Mouse (Mus musculus): ENCODE data around the gene Rara. TPM values are rescaled to one million over a fixed set of nuclear protein-coding genes. Genes with fewer than 3 reads are reported as not detected.
"Not testable (repeated sequence)": the region's sequence is repeated elsewhere in the genome, so short reads cannot be mapped to it uniquely, and the experiment has no call there.

Gene Rara
- polyA plus RNA-seq, 1 experiment from 2014 or later = 20.1 TPM

DNA sequence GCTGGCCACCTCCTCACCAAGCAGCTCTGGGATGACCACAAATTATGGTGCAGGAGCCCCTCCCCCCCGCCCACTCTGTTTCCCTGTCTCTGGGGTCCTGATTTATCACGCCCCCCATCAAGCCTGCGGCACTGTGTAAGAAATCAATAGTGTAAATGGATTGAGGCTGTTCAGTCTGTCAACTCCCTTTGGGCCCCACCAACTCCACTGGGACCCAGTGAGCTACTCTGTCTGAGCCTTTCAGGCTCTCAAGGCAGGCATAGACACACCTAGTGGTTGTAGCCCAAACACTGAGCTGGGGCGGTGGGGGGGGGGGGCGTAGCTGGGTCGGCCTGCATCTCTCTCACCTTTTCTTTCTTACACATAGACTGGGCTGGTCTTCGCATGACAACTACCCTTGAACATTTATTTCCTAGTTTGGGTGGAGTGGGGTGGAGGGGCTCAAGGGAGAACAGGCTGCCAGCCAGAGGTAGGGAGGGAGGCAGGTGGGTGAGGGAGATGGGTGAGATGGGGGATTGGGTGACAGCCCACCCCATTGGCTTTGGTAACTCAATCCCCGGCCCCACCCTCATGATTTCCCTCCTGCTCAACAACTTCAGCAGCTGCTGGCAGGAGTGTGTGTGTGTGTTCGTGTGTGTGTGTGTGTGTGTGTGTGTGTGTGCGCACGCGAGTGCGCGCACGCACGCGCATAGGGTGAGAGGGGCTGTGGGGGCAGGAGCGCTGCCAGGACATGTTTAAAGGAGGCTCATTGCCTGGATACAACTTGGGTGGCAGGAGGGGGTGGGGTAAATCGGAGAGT is 4.9 kb downstream of the Rara start:
- DNase-seq (ENCODE audit: low spot score) (no peak), ATAC-seq (replicated peaks; ENCODE audit: low FRiP score) (no peak)
- H3K27ac ChIP-seq (ENCODE audit: low read depth, low read length) = 0 out of 2 replicates have a peak overlapping the region, but pooled peaks have one; percentile 15
- WGBS = 32% methylated on average over 19 of the region's 19 CpGs
- peaks cover 40% of the 10 kb centered on the region for H3K27me3 ChIP-seq (replicated peaks; ENCODE audit: control insufficient read depth, insufficient read depth, low read length)
- H3K4me3 ChIP-seq (ENCODE audit: low read depth, low read length) = no peak overlapping the region
- peaks cover 60% of the 10 kb centered on the region for H3K4me1 ChIP-seq (replicated peaks; ENCODE audit: control insufficient read depth, insufficient read depth, low read length)
- H3K4me2 ChIP-seq = no peak overlapping the region
- 0 out of 2 replicates have a peak, but pooled peaks cover 2% of the 10 kb centered on the region for H3K36me3 ChIP-seq (ENCODE audit: control insufficient read depth, insufficient read depth, low read length)
- H3K9ac ChIP-seq (ENCODE audit: low read depth, low read length) = no peak overlapping the region
- no peaks in the 10 kb centered on the region for H3K9me3 ChIP-seq (ENCODE audit: control insufficient read depth, low read length)

DNA sequence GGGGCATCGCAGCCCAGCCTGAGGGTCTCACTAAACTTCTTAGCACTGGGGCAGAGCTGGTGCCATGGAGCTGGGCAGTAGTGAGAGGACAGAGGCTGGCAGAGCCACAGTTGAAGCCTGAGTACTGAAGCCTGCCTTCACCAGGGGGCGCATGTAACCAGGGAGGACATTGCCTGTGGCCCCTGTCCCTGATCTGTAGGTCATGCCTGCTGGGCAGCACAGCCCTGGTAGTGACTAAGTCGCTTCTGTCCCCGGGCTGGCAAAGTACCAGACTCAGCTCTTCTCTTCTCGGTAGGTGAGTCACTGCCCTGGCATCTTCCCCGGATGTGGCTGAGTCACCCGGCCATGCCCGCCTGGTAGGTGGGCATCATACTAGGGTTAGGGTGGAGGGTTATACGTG is 5.5 kb downstream of the Rara start:
- DNase-seq (ENCODE audit: low spot score) = no peak
- Histone ChIP-seq H3K27ac (ENCODE audit: low read depth, low read length) (no peak overlapping the region), H3K4me3 (ENCODE audit: low read depth, low read length) (no peak overlapping the region), H3K4me2 (no peak overlapping the region), H3K9ac (ENCODE audit: low read depth, low read length) (no peak overlapping the region), H3K36me3 (ENCODE audit: control insufficient read depth, insufficient read depth, low read length) (0 out of 2 replicates have a peak, but pooled peaks cover 2% of the 10 kb centered on the region), H3K9me3 (ENCODE audit: control insufficient read depth, low read length) (no peaks in the 10 kb centered on the region), H3K27me3 (replicated peaks; ENCODE audit: control insufficient read depth, insufficient read depth, low read length) (peaks cover 41% of the 10 kb centered on the region), H3K4me1 (replicated peaks; ENCODE audit: control insufficient read depth, insufficient read depth, low read length) (peaks cover 61% of the 10 kb centered on the region)
- no peak for ATAC-seq (replicated peaks; ENCODE audit: low FRiP score)
- WGBS = 49% methylated on average over 9 of the region's 9 CpGs

DNA sequence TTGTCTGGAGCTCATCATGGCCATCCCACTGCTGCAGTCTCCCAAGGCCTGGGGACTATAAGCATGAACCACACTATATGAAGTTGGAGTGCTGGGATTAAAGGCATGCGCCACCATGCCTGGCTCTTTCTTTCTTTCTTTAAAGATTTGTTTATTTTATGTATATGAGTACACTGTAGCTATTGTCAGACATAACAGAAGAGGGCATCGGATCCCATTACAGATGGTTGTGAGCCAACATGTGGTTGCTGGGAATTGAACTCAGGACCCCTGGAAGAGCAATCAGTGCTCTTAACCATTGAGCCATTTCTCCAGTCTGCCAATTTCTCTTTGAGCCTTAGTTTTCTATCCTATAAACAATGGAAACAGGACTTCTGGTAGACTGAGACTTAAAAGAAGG is 6.2 kb downstream of the Rara start:
- H3K27ac ChIP-seq (ENCODE audit: low read depth, low read length); ATAC-seq (replicated peaks; ENCODE audit: low FRiP score); H3K9ac ChIP-seq (ENCODE audit: low read depth, low read length); H3K4me3 ChIP-seq (ENCODE audit: low read depth, low read length); DNase-seq (ENCODE audit: low spot score); H3K36me3 ChIP-seq (ENCODE audit: control insufficient read depth, insufficient read depth, low read length); H3K9me3 ChIP-seq (ENCODE audit: control insufficient read depth, low read length); H3K4me2 ChIP-seq: not testable (repeated sequence)
- WGBS = 89% methylated on average over 2 of the region's 2 CpGs
- Histone ChIP-seq H3K4me1 (replicated peaks; ENCODE audit: control insufficient read depth, insufficient read depth, low read length) (peaks cover 63% of the 10 kb centered on the region), H3K27me3 (replicated peaks; ENCODE audit: control insufficient read depth, insufficient read depth, low read length) (peaks cover 48% of the 10 kb centered on the region)

DNA sequence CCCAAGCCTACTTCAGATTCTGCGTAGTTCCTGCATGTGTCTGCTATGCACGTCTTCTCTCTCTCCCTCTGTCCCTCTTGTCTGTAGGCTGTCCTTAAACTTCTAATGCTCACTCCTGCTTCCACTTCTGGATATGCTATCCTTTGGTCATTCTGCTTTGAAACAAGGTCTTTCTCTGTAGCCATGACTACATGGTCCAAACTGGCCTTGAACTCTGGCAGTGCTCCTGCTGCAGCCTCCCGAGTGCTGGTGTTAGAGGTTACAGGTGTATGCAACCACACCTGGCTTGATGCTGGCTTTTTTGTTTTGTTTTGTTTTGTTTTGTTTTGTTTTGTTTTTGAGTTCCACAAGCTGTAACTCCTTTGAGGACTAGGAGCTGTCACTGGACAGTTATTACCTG is 6.7 kb downstream of the Rara start:
- Histone ChIP-seq H3K9ac (ENCODE audit: low read depth, low read length) (no peak overlapping the region), H3K27ac (ENCODE audit: low read depth, low read length) (no peak overlapping the region), H3K4me1 (replicated peaks; ENCODE audit: control insufficient read depth, insufficient read depth, low read length) (peaks cover 68% of the 10 kb centered on the region), H3K4me2 (no peak overlapping the region), H3K36me3 (ENCODE audit: control insufficient read depth, insufficient read depth, low read length) (0 out of 2 replicates have a peak, but pooled peaks cover 2% of the 10 kb centered on the region), H3K9me3 (ENCODE audit: control insufficient read depth, low read length) (no peaks in the 10 kb centered on the region), H3K4me3 (ENCODE audit: low read depth, low read length) (no peak overlapping the region), H3K27me3 (replicated peaks; ENCODE audit: control insufficient read depth, insufficient read depth, low read length) (peaks cover 53% of the 10 kb centered on the region)
- ATAC-seq (replicated peaks; ENCODE audit: low FRiP score) (no peak), DNase-seq (ENCODE audit: low spot score) (no peak)
- 80% methylated on average over 3 of the region's 3 CpGs for WGBS

DNA sequence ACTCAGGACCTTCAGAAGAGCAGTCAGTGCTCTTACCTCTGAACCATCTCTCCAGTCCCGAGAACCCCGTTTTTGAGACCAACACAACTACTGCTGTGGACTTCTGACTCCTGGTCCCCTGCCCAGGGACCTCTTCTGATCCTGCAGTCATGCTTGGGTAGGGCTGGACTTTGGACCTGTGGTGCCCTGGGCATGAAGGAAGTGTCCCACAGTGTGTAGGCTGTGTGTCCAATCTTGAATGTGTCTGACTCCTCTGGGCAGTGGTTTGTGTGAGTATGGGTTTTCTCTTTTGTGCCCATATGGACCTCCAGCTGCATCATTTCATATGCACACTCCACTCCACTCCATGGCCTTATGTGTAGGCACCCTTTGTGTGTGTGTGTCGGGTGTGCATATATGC is 7.5 kb downstream of the Rara start:
- no peak for ATAC-seq (replicated peaks; ENCODE audit: low FRiP score)
- Histone ChIP-seq H3K27ac (ENCODE audit: low read depth, low read length) (no peak overlapping the region), H3K36me3 (ENCODE audit: control insufficient read depth, insufficient read depth, low read length) (0 out of 2 replicates have a peak, but pooled peaks cover 2% of the 10 kb centered on the region), H3K9me3 (ENCODE audit: control insufficient read depth, low read length) (no peaks in the 10 kb centered on the region), H3K4me1 (replicated peaks; ENCODE audit: control insufficient read depth, insufficient read depth, low read length) (peaks cover 70% of the 10 kb centered on the region), H3K4me2 (no peak overlapping the region), H3K9ac (ENCODE audit: low read depth, low read length) (no peak overlapping the region), H3K4me3 (ENCODE audit: low read depth, low read length) (no peak overlapping the region), H3K27me3 (replicated peaks; ENCODE audit: control insufficient read depth, insufficient read depth, low read length) (peaks cover 59% of the 10 kb centered on the region)
- 87% methylated on average over 3 of the region's 3 CpGs for WGBS
- no peak for DNase-seq (ENCODE audit: low spot score)

DNA sequence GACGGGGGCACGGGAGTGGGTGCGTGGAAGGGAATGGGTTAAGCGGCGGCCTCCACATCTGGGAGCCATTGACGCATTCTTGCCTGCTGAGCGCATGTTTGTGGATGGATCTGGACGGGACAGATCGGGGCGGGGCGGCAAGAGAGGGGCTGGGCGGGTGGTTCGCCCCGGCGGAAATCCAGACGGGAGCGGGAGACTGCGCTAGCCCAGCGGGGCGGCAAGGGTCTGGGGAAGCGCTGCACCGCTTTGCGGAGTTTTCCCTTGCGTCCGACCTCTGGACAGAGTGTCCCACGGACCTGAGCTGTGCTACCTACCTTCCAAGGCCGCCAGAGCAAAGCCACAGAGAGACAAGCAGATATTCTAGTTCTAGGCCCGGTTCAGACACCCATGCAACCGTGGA is 8.6 kb downstream of the Rara start:
- H3K4me2 ChIP-seq = peak overlapping the region; percentile 97
- 0 out of 2 replicates have a peak, but pooled peaks cover 2% of the 10 kb centered on the region for H3K36me3 ChIP-seq (ENCODE audit: control insufficient read depth, insufficient read depth, low read length)
- ATAC-seq (replicated peaks; ENCODE audit: low FRiP score) (no peak), DNase-seq (ENCODE audit: low spot score) (no peak)
- 2% methylated on average over 29 of the region's 29 CpGs for WGBS
- H3K27ac ChIP-seq (ENCODE audit: low read depth, low read length) = peak overlapping the region; percentile 52
- peaks cover 71% of the 10 kb centered on the region for H3K4me1 ChIP-seq (replicated peaks; ENCODE audit: control insufficient read depth, insufficient read depth, low read length)
- no peaks in the 10 kb centered on the region for H3K9me3 ChIP-seq (ENCODE audit: control insufficient read depth, low read length)
- H3K9ac ChIP-seq (ENCODE audit: low read depth, low read length) = peak overlapping the region; percentile 74
- peak overlapping the region; percentile 72 for H3K4me3 ChIP-seq (ENCODE audit: low read depth, low read length)
- peaks cover 55% of the 10 kb centered on the region for H3K27me3 ChIP-seq (replicated peaks; ENCODE audit: control insufficient read depth, insufficient read depth, low read length)

DNA sequence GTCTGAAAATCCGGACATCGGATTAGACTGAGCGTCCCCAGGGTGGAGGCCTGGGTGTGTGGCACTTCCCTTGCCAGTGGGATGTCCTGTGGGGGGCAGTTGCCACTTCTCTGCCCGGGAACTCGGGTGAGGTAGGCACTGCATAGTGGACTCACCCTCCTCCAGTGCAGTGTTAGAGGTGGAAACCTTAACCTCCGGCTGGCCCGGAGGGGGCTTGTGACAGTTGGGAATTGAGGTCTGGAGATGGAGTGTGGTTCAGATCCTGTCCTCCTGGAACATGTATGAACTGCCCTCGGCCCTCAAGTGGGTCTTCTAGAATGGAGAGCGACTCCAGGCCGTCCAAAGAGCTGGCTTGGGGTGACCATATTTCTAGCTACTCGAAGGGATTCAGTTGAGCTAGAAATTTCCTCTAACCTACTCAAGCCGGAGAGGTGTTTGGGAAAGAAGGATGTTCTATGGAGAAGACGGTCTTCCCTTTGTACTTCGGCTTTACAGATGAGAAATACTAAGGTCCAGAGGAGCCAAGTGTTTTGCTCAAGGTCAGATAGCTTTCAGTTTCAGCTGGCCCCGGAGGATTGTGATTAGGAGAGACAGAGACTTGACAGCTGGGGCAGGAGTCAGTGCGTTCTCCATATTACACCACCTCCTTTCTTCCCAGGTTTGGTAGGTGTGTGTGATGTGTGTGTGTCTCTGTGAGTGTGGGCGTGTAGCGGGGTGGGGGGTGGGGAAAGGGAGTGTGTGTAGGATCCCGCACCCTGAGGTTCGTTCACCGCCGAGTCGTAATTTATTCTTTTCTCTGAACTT is 9.2 kb downstream of the Rara start:
- Histone ChIP-seq H3K27ac (ENCODE audit: low read depth, low read length) (peak overlapping the region; percentile 52), H3K27me3 (replicated peaks; ENCODE audit: control insufficient read depth, insufficient read depth, low read length) (peaks cover 52% of the 10 kb centered on the region), H3K9ac (ENCODE audit: low read depth, low read length) (peak overlapping the region; percentile 74), H3K36me3 (ENCODE audit: control insufficient read depth, insufficient read depth, low read length) (0 out of 2 replicates have a peak, but pooled peaks cover 2% of the 10 kb centered on the region), H3K4me1 (replicated peaks; ENCODE audit: control insufficient read depth, insufficient read depth, low read length) (peaks cover 71% of the 10 kb centered on the region), H3K9me3 (ENCODE audit: control insufficient read depth, low read length) (no peaks in the 10 kb centered on the region), H3K4me2 (peak overlapping the region; percentile 97), H3K4me3 (ENCODE audit: low read depth, low read length) (peak overlapping the region; percentile 72)
- DNase-seq (ENCODE audit: low spot score) = no peak
- 1% methylated on average over 23 of the region's 23 CpGs for WGBS
- ATAC-seq (replicated peaks; ENCODE audit: low FRiP score) = peak; percentile 8; the same call in 1 of the 2 replicates

DNA sequence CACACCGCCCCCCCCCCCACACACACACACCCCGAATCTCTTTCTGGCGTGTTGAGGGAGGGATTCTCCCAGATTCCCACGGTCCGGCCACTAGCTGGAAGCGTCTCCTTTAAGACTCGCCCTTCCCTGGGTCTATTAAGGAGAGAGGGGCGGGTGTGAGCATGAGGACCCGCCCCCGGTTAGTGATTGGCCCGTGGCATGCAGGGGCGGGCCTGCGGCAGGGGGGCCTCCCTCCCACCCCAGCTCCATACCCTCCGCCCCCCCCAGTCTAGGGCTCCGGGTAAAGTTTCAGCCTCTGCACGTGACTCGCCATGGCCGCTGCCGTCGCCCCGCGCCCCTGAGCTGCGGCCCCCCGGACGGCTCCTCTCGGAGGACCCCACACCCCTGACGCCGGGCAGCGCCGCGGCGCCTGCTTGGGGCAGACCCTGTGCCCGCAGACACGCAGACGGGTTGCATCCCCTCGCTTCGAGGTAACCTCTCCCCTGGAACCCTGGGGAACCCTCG is 9.8 kb downstream of the Rara start:
- Histone ChIP-seq H3K4me3 (ENCODE audit: low read depth, low read length) (peak overlapping the region; percentile 72), H3K9me3 (ENCODE audit: control insufficient read depth, low read length) (no peaks in the 10 kb centered on the region), H3K4me2 (peak overlapping the region; percentile 97), H3K4me1 (replicated peaks; ENCODE audit: control insufficient read depth, insufficient read depth, low read length) (peaks cover 70% of the 10 kb centered on the region), H3K9ac (ENCODE audit: low read depth, low read length) (peak overlapping the region; percentile 74), H3K27me3 (replicated peaks; ENCODE audit: control insufficient read depth, insufficient read depth, low read length) (peaks cover 52% of the 10 kb centered on the region), H3K27ac (ENCODE audit: low read depth, low read length) (peak overlapping the region; percentile 54), H3K36me3 (ENCODE audit: control insufficient read depth, insufficient read depth, low read length) (0 out of 2 replicates have a peak, but pooled peaks cover 2% of the 10 kb centered on the region)
- peak; percentile 92 for ATAC-seq (replicated peaks; ENCODE audit: low FRiP score)
- peak; percentile 84 for DNase-seq (ENCODE audit: low spot score)
- under 1% methylated on average over 38 of the region's 38 CpGs for whole genome bisulfite sequencing

All from liver, embryonic 11.5 days (tissue).